Mouse (Mus musculus) kidney, postnatal 14 days (tissue): ENCODE measurements around the gene Ifna15.
"Not testable (repeated sequence)": the region's sequence is repeated elsewhere in the genome, so short reads cannot be mapped to it uniquely, and the experiment has no call there.

Source experiments
- DNase-seq: peaks from one replicate; pipeline ENCODE4 v3.0.0; 2022; ENCODE audit warnings: mixed read lengths

Ifna15 gene

GRCm38 (mm10) chr4:88558145-88558544 lies at the start of gene Ifna15:
Gene Ifna15 (minus strand): TSS chr4:88558245.
- not testable (repeated sequence) for DNase-seq

- DNase-seq: no peak
Observed at GRCm38 (mm10) chr4:88603276-88603675, 45.2 kb upstream of the Ifna15 start, which contains the start of gene Ifna12. Gene Ifna12 (minus strand): TSS chr4:88603376.

- no peak for DNase-seq
Observed at GRCm38 (mm10) chr4:88592285-88592684, 34.2 kb upstream of the Ifna15 start, which contains the start of gene Ifna9. Gene Ifna9 (minus strand): TSS chr4:88592385.

GRCm38 (mm10) chr4:88571698-88572097 lies 13.7 kb upstream of the Ifna15 start, which contains the start of gene Ifna14:
Gene Ifna14 (minus strand): TSS chr4:88571798.
- DNase-seq: no peak

GRCm38 (mm10) chr4:88561791-88562190 lies 3.7 kb upstream of the Ifna15 start:
- DNase-seq: no peak

- DNase-seq: peak; percentile 83
Observed at GRCm38 (mm10) chr4:88550161-88550945, 7.7 kb downstream of the Ifna15 start.

GRCm38 (mm10) chr4:88547986-88548385 lies 10.1 kb downstream of the Ifna15 start:
- no peak for DNase-seq

GRCm38 (mm10) chr4:88543649-88544234 lies 14.3 kb downstream of the Ifna15 start:
- DNase-seq: peak; percentile 49

GRCm38 (mm10) chr4:88537328-88537727 lies 20.7 kb downstream of the Ifna15 start:
- no peak for DNase-seq

- DNase-seq: peak; percentile 37
Observed at GRCm38 (mm10) chr4:88536640-88537039, 21.4 kb downstream of the Ifna15 start.

GRCm38 (mm10) chr4:88535742-88536141 lies 22.3 kb downstream of the Ifna15 start:
- DNase-seq: no peak

GRCm38 (mm10) chr4:88534903-88535302 lies 23.1 kb downstream of the Ifna15 start:
- DNase-seq: no peak

GRCm38 (mm10) chr4:88533499-88533898 lies 24.5 kb downstream of the Ifna15 start:
- no peak for DNase-seq

- no peak for DNase-seq
Observed at GRCm38 (mm10) chr4:88530892-88531291, 27.2 kb downstream of the Ifna15 start.

GRCm38 (mm10) chr4:88530271-88530670 lies 27.8 kb downstream of the Ifna15 start:
- no peak for DNase-seq

- no peak for DNase-seq
Observed at GRCm38 (mm10) chr4:88526379-88527049, 31.5 kb downstream of the Ifna15 start.

GRCm38 (mm10) chr4:88525393-88525792 lies 32.7 kb downstream of the Ifna15 start:
- no peak for DNase-seq

GRCm38 (mm10) chr4:88523241-88523640 lies 34.8 kb downstream of the Ifna15 start:
- DNase-seq: peak; percentile 27

GRCm38 (mm10) chr4:88522674-88523073 lies 35.4 kb downstream of the Ifna15 start, which contains the start of gene Ifnb1:
Gene Ifnb1 (minus strand): TSS chr4:88522774.
- no peak for DNase-seq

- DNase-seq: no peak
Observed at GRCm38 (mm10) chr4:88517957-88518356, 40.1 kb downstream of the Ifna15 start.

- peak; percentile 58 for DNase-seq
Observed at GRCm38 (mm10) chr4:88515711-88516211, 42.3 kb downstream of the Ifna15 start.

GRCm38 (mm10) chr4:88515250-88515649 lies 42.8 kb downstream of the Ifna15 start:
- DNase-seq: no peak

- DNase-seq: peak; percentile 64
Observed at GRCm38 (mm10) chr4:88514403-88514802, 43.6 kb downstream of the Ifna15 start.
